Comparison of ENCODE assay signal across 9 mouse cellular contexts in the genomic region with DNA sequence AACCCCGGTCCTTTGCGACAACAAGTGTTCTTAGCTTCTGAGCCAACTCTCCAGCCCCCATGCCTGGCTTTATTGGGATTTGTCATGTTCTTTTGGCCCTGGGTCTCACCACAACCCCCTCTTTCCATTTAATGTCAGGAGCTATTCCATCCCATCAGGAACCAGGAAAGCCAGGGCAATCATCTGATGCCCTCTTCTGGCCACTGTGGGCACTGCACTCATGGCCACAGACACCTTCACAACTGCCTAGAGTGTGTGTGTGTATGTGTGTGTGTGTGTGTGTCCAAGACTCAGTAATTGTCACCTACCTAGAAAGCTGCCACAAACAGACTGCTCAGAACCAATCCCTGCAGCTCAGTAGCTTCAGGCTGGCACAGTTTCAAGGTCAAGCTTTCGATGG. TPM values are rescaled to one million over a fixed set of nuclear protein-coding genes. Genes with fewer than 3 reads are reported as not detected.
DNase-seq lines count a peak whose midpoint lies in the region; ATAC-seq and TF ChIP-seq lines count a peak whose summit lies in the region.
"Had no signal": no experiment of that assay in that cellular context is flagged by ENCODE, and none has a peak within 500 bp of the region (broad histone marks: within the 10 kb centered on the region; RNA-seq: fewer than 3 reads in every experiment).

No protein-coding gene starts in this region.

- H3K4me3 ChIP-seq in neural tube, embryonic 15.5 days (replicated peaks) = no peak overlapping the region
- no peak overlapping the region for H3K4me3 ChIP-seq in olfactory bulb, adult 2 months (ENCODE audit: insufficient read depth, low read depth, low read length)
- H3K4me3 ChIP-seq: neural tube, embryonic 13.5 days had no signal

- WGBS in neural tube, embryonic 15.5 days = 86% methylated on average over 3 of the region's 3 CpGs
- WGBS in olfactory bulb, adult 2 months = 84% methylated on average over 3 of the region's 3 CpGs

- no peak for ATAC-seq in neural tube, embryonic 15.5 days (ENCODE audit: low FRiP score)

- DNase-seq in gastrocnemius, adult 18-20 months (ENCODE audit: low spot score) = peak; percentile 34
- DNase-seq in gastrocnemius, postnatal 4 days (ENCODE audit: low spot score in 2 of 2) = no peak
- peak; percentile 68 for DNase-seq in neural tube, embryonic 10.5 days (ENCODE audit: extremely low spot score, low spot score)
- peak; percentile 64 for DNase-seq in adrenal gland, postnatal 14 days
- DNase-seq in kidney, postnatal 14 days = peak; percentile 64
- DNase-seq in layer of hippocampus, adult 8-10 months (ENCODE audit: low spot score in 2 of 2) = no peak

- no peak overlapping the region for H3K9ac ChIP-seq in neural tube, embryonic 15.5 days (replicated peaks)
- H3K9ac ChIP-seq: neural tube, embryonic 13.5 days had no signal

- 0 out of 2 replicates have a peak, but pooled peaks have one; percentile 22 for TF ChIP-seq CTCF in olfactory bulb, adult 2 months (IDR thresholded peaks at IDR 0.05; ENCODE audit: insufficient read depth, low read depth, low read length)

- H3K9me3 ChIP-seq in neural tube, embryonic 15.5 days (replicated peaks) = no peaks in the 10 kb centered on the region
- H3K9me3 ChIP-seq: neural tube, embryonic 13.5 days had no signal

- H3K36me3 ChIP-seq in neural tube, embryonic 15.5 days = no peaks in the 10 kb centered on the region
- H3K36me3 ChIP-seq: neural tube, embryonic 13.5 days had no signal

- TF ChIP-seq POLR2A in olfactory bulb, adult 2 months (IDR thresholded peaks at IDR 0.05; ENCODE audit: insufficient read depth, low read depth, low read length) = no peak

- H3K4me2 ChIP-seq in neural tube, embryonic 15.5 days = no peak overlapping the region
- H3K4me2 ChIP-seq: neural tube, embryonic 13.5 days had no signal

- no peaks in the 10 kb centered on the region for H3K4me1 ChIP-seq in neural tube, embryonic 15.5 days
- H3K4me1 ChIP-seq in olfactory bulb, adult 2 months (ENCODE audit: control insufficient read depth, insufficient read depth, low read length) = peaks cover 11% of the 10 kb centered on the region

- no peak overlapping the region for H3K27ac ChIP-seq in neural tube, embryonic 15.5 days (replicated peaks)
- no peak overlapping the region for H3K27ac ChIP-seq in olfactory bulb, adult 2 months (ENCODE audit: insufficient read depth, low read depth, low read length)
- H3K27ac ChIP-seq: neural tube, embryonic 13.5 days had no signal

- H3K27me3 ChIP-seq in neural tube, embryonic 15.5 days (replicated peaks) = no peaks in the 10 kb centered on the region
- H3K27me3 ChIP-seq: neural tube, embryonic 13.5 days had no signal

RNA-seq across cellular contexts. Expression of a gene that starts 23.0 kb away (rescaled TPM):
- total RNA-seq in gastrocnemius, adult 18-20 months (2021) = 10 to 100 TPM; 62.1 to 62.7 TPM
- 10 to 100 TPM; 70.5 to 75.0 TPM for total RNA-seq in gastrocnemius, postnatal 4 days (2021)
- polyA plus RNA-seq in neural tube, embryonic 15.5 days (2015; fragmentation: Nextera tagmentation; extraction: Ambion mirVana) = 121 and 127 TPM in 2 replicates
- total RNA-seq in adrenal gland, postnatal 14 days (2021) = 103 and 109 TPM in 2 replicates
- polyA plus RNA-seq in olfactory bulb, adult 2 months (2012; ENCODE audit: insufficient read depth, insufficient read length, low replicate concordance, missing spikeins) = not detected in 2 replicates
- 10 to 100 TPM; 82.7 to 98.6 (median 89.4) TPM for total RNA-seq in layer of hippocampus, adult 8-10 months (2022)

RNA-seq across cellular contexts. Expression of a gene that starts 23.5 kb away (rescaled TPM):
- 10 to 100 TPM; 10.5 to 12.3 TPM for total RNA-seq in gastrocnemius, adult 18-20 months (2021)
- 10 to 100 TPM; 12.8 to 22.8 TPM for total RNA-seq in gastrocnemius, postnatal 4 days (2021)
- 3.5 TPM in 1 of 2 replicates, not detected in the other for polyA plus RNA-seq in neural tube, embryonic 15.5 days (2015; fragmentation: Nextera tagmentation; extraction: Ambion mirVana)
- 4.6 and 17.6 TPM in 2 replicates for total RNA-seq in adrenal gland, postnatal 14 days (2021)
- not detected in 2 replicates for polyA plus RNA-seq in olfactory bulb, adult 2 months (2012; ENCODE audit: insufficient read depth, insufficient read length, low replicate concordance, missing spikeins)
- 10 to 100 TPM in 1 of 4 experiments, 1 to 10 TPM in 2, under 1 TPM in 1; 0.17 to 15.1 (median 6.6) TPM for total RNA-seq in layer of hippocampus, adult 8-10 months (2022)

RNA-seq across cellular contexts. Expression of a gene that starts 25.1 kb away (rescaled TPM):
- total RNA-seq in gastrocnemius, adult 18-20 months (2021) = 1 to 10 TPM; 1.2 to 1.3 TPM
- total RNA-seq in gastrocnemius, postnatal 4 days (2021) = 1 to 10 TPM; 4.0 to 4.8 TPM
- polyA plus RNA-seq in neural tube, embryonic 15.5 days (2015; fragmentation: Nextera tagmentation; extraction: Ambion mirVana) = 16.5 and 17.4 TPM in 2 replicates
- 6.6 and 10.0 TPM in 2 replicates for total RNA-seq in adrenal gland, postnatal 14 days (2021)
- not detected in 2 replicates for polyA plus RNA-seq in olfactory bulb, adult 2 months (2012; ENCODE audit: insufficient read depth, insufficient read length, low replicate concordance, missing spikeins)
- 1 to 10 TPM; 7.0 to 9.4 (median 7.3) TPM for total RNA-seq in layer of hippocampus, adult 8-10 months (2022)

RNA-seq across cellular contexts. Expression of a gene that starts 46.8 kb away (rescaled TPM):
- total RNA-seq in gastrocnemius, adult 18-20 months (2021) = 1 to 10 TPM; 4.7 to 6.0 TPM
- 10 to 100 TPM; 68.5 to 82.9 TPM for total RNA-seq in gastrocnemius, postnatal 4 days (2021)
- polyA plus RNA-seq in neural tube, embryonic 15.5 days (2015; fragmentation: Nextera tagmentation; extraction: Ambion mirVana) = 104 and 158 TPM in 2 replicates
- 56.9 and 79.0 TPM in 2 replicates for total RNA-seq in adrenal gland, postnatal 14 days (2021)
- not detected in 2 replicates for polyA plus RNA-seq in olfactory bulb, adult 2 months (2012; ENCODE audit: insufficient read depth, insufficient read length, low replicate concordance, missing spikeins)
- 100 to 1,000 TPM; 119 to 176 (median 137) TPM for total RNA-seq in layer of hippocampus, adult 8-10 months (2022)

Comparison
In these comparisons a context has a peak if more than half of its experiments do, and no peak if none do; other contexts are left out.
1. DNase-seq: peak in gastrocnemius, adult 18-20 months (single experiment), neural tube, embryonic 10.5 days (single experiment), adrenal gland, postnatal 14 days (single experiment) and kidney, postnatal 14 days (single experiment); none in gastrocnemius, postnatal 4 days (0 of 2) and layer of hippocampus, adult 8-10 months (0 of 2).